Mouse (Mus musculus) hindbrain, postnatal 0 days (tissue): Measurements from ENCODE around the gene Cysrt1. TPM values are rescaled to one million over a fixed set of nuclear protein-coding genes. Genes with fewer than 3 reads are reported as not detected.

ENCODE experiments used
- ATAC-seq: fragments of 200-750 bp; cut with Nextera tagmentation; 2 replicates; pipeline ENCODE4 v1.8.0; 2017; ENCODE audit warnings: mild to moderate bottlenecking, moderate TSS enrichment, moderate library complexity
- DNase-seq: peaks from one replicate; pipeline ENCODE4 v3.0.0-alpha.2; 2015; ENCODE audit warnings: low spot score
- H3K27ac ChIP-seq: fragments of 300-500 bp; sonication (generic); 2 replicates; pipeline ENCODE4 v1.5.1; 2014; ENCODE audit warnings: mild to moderate bottlenecking
- H3K27me3 ChIP-seq: fragments of 300-500 bp; sonication (generic); 2 replicates; pipeline ENCODE4 v1.6.1; 2014; ENCODE audit warnings: low read length, mixed read lengths; ENCODE audit not compliant: insufficient read depth
- H3K36me3 ChIP-seq: fragments of 300-500 bp; sonication (generic); 2 replicates; pipeline ENCODE4 v1.6.1; 2014; ENCODE audit warnings: low read length, mixed read lengths; ENCODE audit not compliant: insufficient read depth
- H3K4me1 ChIP-seq: fragments of 300-500 bp; sonication (generic); 2 replicates; pipeline ENCODE4 v1.6.1; 2014; ENCODE audit warnings: antibody characterized with exemption, low read length, mixed read lengths; ENCODE audit not compliant: insufficient read depth
- H3K4me2 ChIP-seq: fragments of 300-500 bp; sonication (generic); 2 replicates; pipeline ENCODE4 v1.6.1; 2014; ENCODE audit warnings: low read depth, mild to moderate bottlenecking, low read length, moderate library complexity, mixed read lengths
- H3K4me3 ChIP-seq: fragments of 300-500 bp; sonication (generic); 2 replicates; pipeline ENCODE4 v1.5.1; 2014; ENCODE audit warnings: low read length
- H3K9ac ChIP-seq: fragments of 300-500 bp; sonication (generic); replicated peaks from 2 replicates; pipeline ENCODE4 v1.6.1; 2014; ENCODE audit warnings: mild to moderate bottlenecking, low read length, moderate library complexity, mixed read lengths
- H3K9me3 ChIP-seq: fragments of 300-500 bp; sonication (generic); 2 replicates; pipeline ENCODE4 v1.6.1; 2016; ENCODE audit warnings: low read length, mixed read lengths
- CTCF ChIP-seq: IDR thresholded peaks from 2 replicates; pipeline ENCODE4 v1.5.1; 2016; ENCODE audit warnings: antibody characterized with exemption, control low read depth, low read depth
- WGBS: fragments of 180-500 bp; shearing (Covaris S2); extraction: QIAGEN DNeasy Blood & Tissue Kit; methylation state at CpG from one replicate; pipeline ENCODE4 v1.1.7; 2014; 5-methylcytosine and 5-hydroxymethylcytosine counted together
- polyA plus RNA-seq: library from polyadenylated mRNA; unstranded; fragments of >200 nt; fragmentation: Nextera tagmentation; extraction: Ambion mirVana; gene quantifications from 2 replicates; pipeline ENCODE4 v1.2.1, GENCODE M21; 2015
- total RNA-seq: library from RNA; depleted of rRNA; stranded (reverse); fragments of >200 nt; gene quantifications from 2 replicates; pipeline ENCODE4 v1.2.3, GENCODE M21; 2014

Gene Cysrt1
- total and polyA plus RNA-seq, 2 experiments from 2014 or later, result 0.24 TPM; not detected in 1

DNA sequence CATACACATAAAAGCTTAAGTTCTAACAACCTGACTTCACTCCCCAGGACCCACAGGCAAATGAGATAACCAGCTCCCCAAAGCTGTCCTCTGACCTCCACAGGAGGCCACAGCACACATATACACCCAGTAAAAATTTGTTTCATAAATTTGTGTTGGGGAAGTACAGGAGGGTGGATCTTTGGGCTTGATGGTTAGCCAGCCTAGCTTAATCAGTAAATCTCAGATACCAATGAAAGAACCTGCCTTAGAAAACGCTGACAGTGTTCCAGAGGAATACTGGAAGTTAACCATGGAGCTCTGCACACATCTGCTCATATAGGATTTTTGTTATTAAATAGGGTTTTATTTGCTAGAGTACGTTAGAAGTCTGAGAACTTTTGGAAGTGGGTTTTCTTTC lies 24.6 kb downstream of the Cysrt1 start:
- WGBS, result 71% methylated on average over 2 of the region's 2 CpGs
- Histone ChIP-seq H3K4me3 (no peak overlapping the region), H3K27me3 (no peaks in the 10 kb centered on the region), H3K4me2 (no peak overlapping the region), H3K27ac (no peak overlapping the region), H3K9me3 (no peaks in the 10 kb centered on the region), H3K36me3 (no peaks in the 10 kb centered on the region), H3K9ac (no peak overlapping the region), H3K4me1 (no peaks in the 10 kb centered on the region)
- DNase-seq, result no peak
- TF ChIP-seq CTCF, result no peak
- ATAC-seq, result no peak

DNA sequence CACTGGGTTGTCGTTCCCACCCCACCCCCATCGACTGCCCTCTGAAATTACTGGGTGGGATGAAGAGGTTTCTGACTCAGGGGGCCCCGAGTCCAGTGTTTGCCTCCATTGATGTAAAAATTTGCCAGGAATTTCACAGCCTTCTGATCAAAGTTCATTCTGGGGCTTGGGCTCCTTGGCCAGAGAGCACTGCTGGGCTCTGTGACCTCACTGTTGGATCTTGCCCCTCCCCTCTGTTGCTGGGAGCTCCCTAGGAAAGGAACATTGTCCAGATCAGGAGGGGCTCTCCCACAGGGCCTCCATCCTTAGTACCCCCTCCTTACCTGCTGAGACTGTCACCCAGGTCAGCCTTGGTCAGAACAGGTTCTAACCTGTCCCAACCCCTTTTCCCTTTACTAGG lies 27.8 kb downstream of the Cysrt1 start, which contains the start of gene Stpg3:
Gene Stpg3, minus strand, starts transcription at position 194 of the 400 bp plus-strand sequence.
- no peak within 1 kb of the TSS for H3K27ac ChIP-seq
- no peaks in the 10 kb centered on the region for H3K9me3 ChIP-seq
- WGBS, result 56% methylated on average over 3 of the region's 3 CpGs
- no peak for DNase-seq
- no peak within 1 kb of the TSS for H3K4me3 ChIP-seq
- ATAC-seq, result no peak
- H3K9ac ChIP-seq, result no peak within 1 kb of the TSS
- no peaks in the 10 kb centered on the region for H3K36me3 ChIP-seq
- no peak for TF ChIP-seq CTCF
- H3K4me1 ChIP-seq, result peaks cover 10% of the 10 kb centered on the region
- H3K27me3 ChIP-seq, result no peaks in the 10 kb centered on the region
- H3K4me2 ChIP-seq, result no peak within 1 kb of the TSS

DNA sequence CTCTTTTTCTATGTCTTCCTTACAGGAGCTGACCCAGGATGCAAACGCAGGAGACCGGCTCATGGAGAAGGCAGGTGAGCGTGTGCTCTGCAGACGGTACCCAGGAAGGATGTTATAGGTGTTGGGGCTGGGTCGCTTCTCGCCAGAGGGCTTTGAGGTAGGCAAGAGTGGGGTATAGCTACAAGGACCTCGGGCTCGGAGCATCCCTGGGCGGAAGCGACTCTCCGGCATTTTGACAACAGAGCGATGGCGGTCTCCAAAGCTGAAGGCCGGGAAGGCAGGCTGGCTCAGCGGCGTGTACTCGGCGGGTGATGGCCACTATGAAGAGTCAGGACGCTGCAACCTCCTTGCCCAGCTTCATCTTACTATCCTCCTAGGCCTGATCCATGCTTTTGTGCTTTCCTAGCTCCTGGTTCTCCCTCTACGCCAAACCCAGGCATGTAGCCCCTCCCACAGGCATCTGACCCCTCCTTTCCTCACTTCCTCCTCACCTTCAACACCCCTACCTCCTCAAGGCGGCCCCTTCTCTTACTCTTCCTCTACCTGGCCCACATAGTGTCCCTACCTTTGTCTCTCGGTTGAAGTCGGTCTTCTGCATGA lies 28.9 kb downstream of the Cysrt1 start:
- no peaks in the 10 kb centered on the region for H3K9me3 ChIP-seq
- peaks cover 14% of the 10 kb centered on the region for H3K4me1 ChIP-seq
- H3K9ac ChIP-seq, result no peak overlapping the region
- no peaks in the 10 kb centered on the region for H3K36me3 ChIP-seq
- no peak for TF ChIP-seq CTCF
- H3K4me2 ChIP-seq, result no peak overlapping the region
- ATAC-seq, result no peak
- H3K27ac ChIP-seq, result no peak overlapping the region
- H3K27me3 ChIP-seq, result no peaks in the 10 kb centered on the region
- H3K4me3 ChIP-seq, result no peak overlapping the region
- DNase-seq, result no peak
- WGBS, result 73% methylated on average over 17 of the region's 23 CpGs

DNA sequence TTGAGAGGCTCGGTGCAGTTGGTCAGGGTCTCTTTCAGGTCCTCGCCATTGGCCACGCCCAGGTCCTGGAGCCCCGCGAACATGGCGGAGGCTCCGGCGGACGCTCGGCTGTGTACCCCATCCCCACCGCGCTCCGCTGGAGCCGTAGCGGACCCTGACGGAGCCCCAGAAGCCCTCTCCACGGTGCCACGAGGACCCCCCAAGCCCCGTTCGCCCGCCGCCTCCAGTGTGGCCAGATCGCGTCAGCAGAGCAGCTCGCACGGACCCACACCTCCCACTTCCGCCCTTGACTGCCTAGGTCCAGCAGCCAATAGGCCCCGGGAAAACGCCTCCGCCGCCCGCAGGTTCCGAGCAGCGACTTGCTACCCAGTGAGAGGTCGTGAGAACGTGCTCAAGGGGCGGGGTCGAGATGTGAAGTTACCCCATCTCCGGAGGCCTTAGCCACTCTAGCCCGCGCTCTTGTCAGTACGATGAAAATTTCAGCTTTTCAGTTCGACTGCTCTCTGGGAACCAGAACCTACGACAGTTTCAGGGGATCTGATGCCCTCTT lies 31.1 kb downstream of the Cysrt1 start, which contains the start of gene Nelfb:
Gene Nelfb, minus strand, starts transcription at position 369 of the 550 bp plus-strand sequence.
- no peak for TF ChIP-seq CTCF
- peak within 1 kb of the TSS; percentile 93 for H3K27ac ChIP-seq
- peaks cover 13% of the 10 kb centered on the region; the same call in 1 of the 2 replicates for H3K36me3 ChIP-seq
- peak; percentile 95 for ATAC-seq
- peak within 1 kb of the TSS; percentile 92 for H3K4me2 ChIP-seq
- H3K4me1 ChIP-seq, result peaks cover 14% of the 10 kb centered on the region
- peak within 1 kb of the TSS; percentile 75 for H3K9ac ChIP-seq
- peak within 1 kb of the TSS; percentile 92 for H3K4me3 ChIP-seq
- H3K9me3 ChIP-seq, result no peaks in the 10 kb centered on the region
- under 1% methylated on average over 44 of the region's 44 CpGs for WGBS
- no peaks in the 10 kb centered on the region for H3K27me3 ChIP-seq
- DNase-seq, result peak; percentile 92

DNA sequence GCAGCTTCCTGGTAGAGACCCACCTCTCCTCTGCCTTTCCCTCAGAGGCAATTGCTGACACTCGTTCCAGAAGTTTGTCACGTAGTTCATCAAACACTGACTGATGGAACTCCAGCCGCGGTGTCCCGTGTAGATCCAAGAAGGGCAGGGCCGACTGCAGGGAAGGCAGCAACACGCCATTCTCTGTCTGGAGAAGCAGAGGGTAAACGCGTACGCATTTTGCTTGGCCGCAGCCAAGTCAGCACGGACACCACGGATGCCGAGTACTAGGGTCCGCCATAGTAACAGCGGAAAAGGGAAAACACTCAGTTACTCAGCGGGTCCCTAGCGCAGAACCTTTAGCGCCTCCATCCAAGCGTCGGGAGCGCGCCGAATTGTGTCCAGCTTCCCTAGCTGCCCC lies 31.6 kb downstream of the Cysrt1 start:
- WGBS, result under 1% methylated on average over 24 of the region's 24 CpGs
- ATAC-seq, result no peak; the same call in 1 of the 2 replicates
- no peak for DNase-seq
- Histone ChIP-seq H3K27ac (peak overlapping the region; percentile 93), H3K4me1 (peaks cover 14% of the 10 kb centered on the region), H3K4me3 (peak overlapping the region; percentile 92), H3K4me2 (peak overlapping the region; percentile 92), H3K36me3 (peaks cover 18% of the 10 kb centered on the region; the same call in 1 of the 2 replicates), H3K27me3 (no peaks in the 10 kb centered on the region), H3K9ac (peak overlapping the region; percentile 75), H3K9me3 (no peaks in the 10 kb centered on the region)
- TF ChIP-seq CTCF, result no peak

DNA sequence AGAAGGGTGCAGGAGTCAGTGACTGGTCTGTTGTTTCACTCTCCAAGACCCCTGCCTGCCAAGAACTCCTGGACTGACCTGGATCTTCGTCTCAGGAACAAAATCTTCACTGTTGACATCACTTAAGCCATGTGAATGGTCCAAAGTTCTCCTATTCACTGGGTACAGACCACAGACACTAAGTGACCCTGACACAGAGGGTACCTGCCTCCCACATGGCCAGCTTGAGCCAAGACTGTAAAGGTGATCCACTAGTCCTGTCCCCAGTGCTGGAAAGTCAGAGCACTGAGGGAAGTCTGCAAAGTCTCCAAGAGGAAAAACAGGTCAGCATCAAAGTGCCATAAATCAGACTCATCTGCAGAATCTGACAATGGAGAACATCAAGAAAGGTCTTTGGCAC lies 34.7 kb downstream of the Cysrt1 start:
- Histone ChIP-seq H3K4me2 (no peak overlapping the region), H3K27ac (no peak overlapping the region), H3K36me3 (peaks cover 39% of the 10 kb centered on the region), H3K9ac (no peak overlapping the region), H3K9me3 (no peaks in the 10 kb centered on the region), H3K27me3 (no peaks in the 10 kb centered on the region), H3K4me1 (peaks cover 14% of the 10 kb centered on the region), H3K4me3 (no peak overlapping the region)
- no peak for DNase-seq
- TF ChIP-seq CTCF, result no peak
- 68% methylated on average over 1 of the region's 1 CpGs for WGBS
- no peak for ATAC-seq
